In the genomic region with DNA sequence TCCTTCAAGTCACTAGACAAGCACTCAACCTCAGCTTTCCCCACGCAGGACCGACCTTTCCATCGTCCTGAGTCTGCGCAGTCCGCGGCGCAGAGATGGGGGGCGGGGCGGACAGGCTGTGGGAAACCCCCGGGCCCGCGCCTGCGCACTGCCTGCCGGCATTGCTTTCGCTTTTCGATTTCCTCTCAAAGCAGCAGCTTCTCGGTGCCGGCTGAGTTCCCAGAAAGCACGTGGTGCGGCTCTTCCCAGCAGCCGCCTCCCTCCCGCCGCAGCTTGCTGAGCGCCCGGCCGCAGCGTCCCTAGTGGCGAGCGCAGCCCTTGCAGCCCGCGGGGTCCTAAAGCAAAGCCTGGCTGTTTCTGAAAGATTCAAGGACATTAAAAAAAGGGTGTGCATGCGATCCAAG, we compare ENCODE assay signal across 8 mouse cellular contexts. TPM values are rescaled to one million over a fixed set of nuclear protein-coding genes. Genes with fewer than 3 reads are reported as not detected.
A peak's percentile ranks its signal among the peaks of the same experiment; 100 is the strongest.
DNase-seq lines count a peak whose midpoint lies in the region; ATAC-seq and TF ChIP-seq lines count a peak whose summit lies in the region.

No protein-coding gene starts in this region.

- no peaks in the 10 kb centered on the region for H3K36me3 ChIP-seq in forebrain, embryonic 15.5 days

- peak; percentile 98 for DNase-seq in ES-CJ7 (ENCODE audit: low read depth, low spot score)
- DNase-seq in cerebellum, adult 11 months, result peak; percentile 99
- peak; percentile 95 for DNase-seq in heart, postnatal 25 days (ENCODE audit: low spot score)
- peak; percentile 99 for DNase-seq in layer of hippocampus, adult 18-20 months (ENCODE audit: low spot score in 2 of 2)
- DNase-seq in lung, adult 2 months, result peak; percentile 97
- DNase-seq in thymus, adult 18-20 months, result peak; percentile 96 to 97

- peak overlapping the region; percentile 61 for H3K4me2 ChIP-seq in forebrain, embryonic 15.5 days (replicated peaks)

- H3K4me1 ChIP-seq in forebrain, embryonic 15.5 days, result peaks cover 7% of the 10 kb centered on the region
- peaks cover 4% of the 10 kb centered on the region; the same call in 1 of the 2 replicates for H3K4me1 ChIP-seq in lung, adult 2 months (ENCODE audit: control insufficient read depth, insufficient read depth, low read length)

- H3K9me3 ChIP-seq in forebrain, embryonic 15.5 days, result no peaks in the 10 kb centered on the region

- peak overlapping the region; percentile 76 for H3K27ac ChIP-seq in forebrain, embryonic 15.5 days (replicated peaks)

- H3K27me3 ChIP-seq in forebrain, embryonic 15.5 days, result no peaks in the 10 kb centered on the region; the same call in 1 of the 2 replicates

- H3K4me3 ChIP-seq in forebrain, embryonic 15.5 days, result peak overlapping the region; percentile 37
- H3K4me3 ChIP-seq in lung, adult 2 months (replicated peaks; ENCODE audit: extremely low read depth, low read depth, low read length), result peak overlapping the region; percentile 69

- 2% methylated on average over 32 of the region's 32 CpGs for WGBS in forebrain, embryonic 15.5 days
- WGBS in lung, adult 2 months, result under 1% methylated on average over 32 of the region's 32 CpGs

- H3K9ac ChIP-seq in forebrain, embryonic 15.5 days (replicated peaks), result peak overlapping the region; percentile 55

- ATAC-seq in forebrain, embryonic 15.5 days (replicated peaks), result peak; percentile 97
- peak; percentile 97 for ATAC-seq in neutrophil, adult 5-6 weeks (ENCODE audit: extremely low read depth, insufficient number of reproducible peaks, low FRiP score, poor library complexity, severe bottlenecking)

- peak; percentile 69 for TF ChIP-seq CTCF in lung, adult 2 months (IDR thresholded peaks at IDR 0.05; ENCODE audit: insufficient read depth, low read length)

- TF ChIP-seq POLR2A in lung, adult 2 months (IDR thresholded peaks at IDR 0.05; ENCODE audit: borderline replicate concordance, extremely low read depth, low read depth, low read length), result peak; percentile 91; the same call in 1 of the 2 replicates

- intact Hi-C loops in heart, postnatal 25 days (cut with DNase I), result no loop called here

RNA-seq across cellular contexts. Expression of a gene that starts 5.6 kb away (rescaled TPM):
- polyA plus RNA-seq in forebrain, embryonic 15.5 days (2015; fragmentation: Nextera tagmentation; extraction: Ambion mirVana), result 10.0 and 11.4 TPM in 2 replicates
- 10 to 100 TPM; 24.7 to 26.8 TPM for total RNA-seq in heart, postnatal 25 days (2021)
- 10 to 100 TPM; 22.0 to 23.5 TPM for total RNA-seq in layer of hippocampus, adult 18-20 months (2021)
- polyA plus RNA-seq in lung, adult 2 months (2012; rRNA removed), result 59.1 and 62.6 TPM in 2 replicates
- 342 and 358 TPM in 2 replicates for total RNA-seq in neutrophil, adult 5-6 weeks (2017)

Comparison
In these comparisons a context has a peak if more than half of its experiments do, and no peak if none do; other contexts are left out.
1. Peak in every context shown above with its lines: DNase-seq, ATAC-seq, H3K4me3 ChIP-seq and H3K27ac ChIP-seq.
2. RNA of a gene that starts 5.6 kb away (total RNA-seq): 342 to 358 TPM in neutrophil, adult 5-6 weeks; 24.7 to 26.8 TPM in heart, postnatal 25 days and 22.0 to 23.5 TPM in layer of hippocampus, adult 18-20 months; every median in the first group is over 10 times any median in the second.